Mouse (Mus musculus) ES-Bruce4 (cell line): ENCODE results near the gene Kif22. TPM values are rescaled to one million over a fixed set of nuclear protein-coding genes. Genes with fewer than 3 reads are reported as not detected.
A peak's percentile ranks its signal among the peaks of the same experiment; 100 is the strongest.

ENCODE experiments used
- H3K27ac ChIP-seq: 2 replicates; pipeline ENCODE4 v1.5.1; 2012; ENCODE audit warnings: low read length, inconsistent platforms; ENCODE audit not compliant: insufficient read depth
- H3K27me3 ChIP-seq: 2 replicates; pipeline ENCODE4 v1.6.1; 2012; ENCODE audit warnings: mild to moderate bottlenecking, low read length, inconsistent platforms; ENCODE audit not compliant: control insufficient read depth, poor library complexity, insufficient read depth, severe bottlenecking
- H3K36me3 ChIP-seq: 2 replicates; pipeline ENCODE4 v1.6.1; 2012; ENCODE audit warnings: inconsistent platforms, mild to moderate bottlenecking, low read length, moderate library complexity; ENCODE audit not compliant: control insufficient read depth, poor library complexity, insufficient read depth, severe bottlenecking
- H3K4me1 ChIP-seq: one replicate; pipeline ENCODE4 v1.8.1; 2011; ENCODE audit warnings: low read length; ENCODE audit not compliant: control insufficient read depth, insufficient read depth
- H3K4me3 ChIP-seq: 2 replicates; pipeline ENCODE4 v1.5.1; 2011; ENCODE audit warnings: low read depth, mild to moderate bottlenecking, low read length
- H3K9ac ChIP-seq: 2 replicates; pipeline ENCODE4 v1.6.1; 2012; ENCODE audit warnings: low read depth, mild to moderate bottlenecking, inconsistent platforms; ENCODE audit not compliant: poor library complexity, severe bottlenecking
- H3K9me3 ChIP-seq: replicated peaks from 2 replicates; pipeline ENCODE4 v1.6.1; 2012; ENCODE audit warnings: mild to moderate bottlenecking, low read length, inconsistent platforms; ENCODE audit not compliant: control insufficient read depth, poor library complexity, insufficient read depth, severe bottlenecking
- CTCF ChIP-seq: IDR thresholded peaks from one replicate; pipeline ENCODE4 v1.8.1; 2011; ENCODE audit warnings: low read depth, low read length
- EP300 ChIP-seq: IDR thresholded peaks from 2 replicates; pipeline ENCODE4 v1.6.1; 2011; ENCODE audit warnings: low read depth, low read length; ENCODE audit not compliant: insufficient read depth
- POLR2A ChIP-seq: IDR thresholded peaks from one replicate; pipeline ENCODE4 v1.8.1; 2011; ENCODE audit warnings: low read length; ENCODE audit not compliant: insufficient read depth
- polyA plus RNA-seq: library from polyadenylated mRNA; stranded (reverse); fragments of >200 nt; gene quantifications from 2 replicates; pipeline ENCODE4 v1.2.4, GENCODE M21; 2011; ENCODE audit warnings: low read depth; ENCODE audit not compliant: missing spikeins, insufficient read depth, insufficient read length

Gene Kif22
- polyA plus RNA-seq, 1 experiment, result 106 TPM

DNA sequence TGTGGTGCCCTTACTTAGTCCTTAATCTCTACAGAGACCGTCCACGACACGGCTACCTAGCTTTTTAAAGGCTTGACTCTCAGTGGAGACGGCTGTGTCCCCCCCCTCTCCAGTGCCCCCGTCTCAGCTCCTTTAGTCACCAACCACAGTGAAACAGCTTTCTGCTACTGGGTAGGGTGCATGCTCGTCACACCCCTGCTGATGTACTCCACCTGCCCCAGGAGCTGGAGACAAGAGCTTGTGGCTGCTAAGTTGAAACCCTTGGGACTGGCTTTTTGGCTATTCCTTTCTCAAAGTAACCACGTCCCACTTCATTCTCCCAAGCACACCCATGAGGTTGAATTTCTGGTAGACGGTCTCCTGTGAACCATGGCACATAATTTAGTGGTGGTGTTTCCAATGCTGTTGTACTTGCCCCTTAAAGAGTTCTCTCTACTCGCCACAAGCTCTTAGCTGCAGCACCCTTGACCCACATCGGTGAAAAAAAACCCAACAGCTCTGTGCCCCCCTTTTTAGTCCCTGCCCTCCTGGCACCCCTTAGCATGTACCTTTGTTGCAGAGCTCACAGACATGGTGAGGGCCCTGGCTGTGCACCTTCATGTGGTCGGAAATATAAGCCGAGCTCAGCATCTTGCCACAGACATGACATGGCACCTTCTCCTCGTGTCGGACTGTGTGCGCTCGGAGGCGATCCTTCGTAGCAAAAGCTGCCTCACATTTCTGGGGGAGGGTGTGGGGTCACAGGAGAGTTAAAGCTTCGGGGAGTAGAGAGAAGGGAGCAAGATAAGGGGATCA is 18.2 kb downstream of the Kif22 start:
- Histone ChIP-seq H3K27ac (peak overlapping the region; percentile 3), H3K4me3 (peak overlapping the region; percentile 73), H3K9ac (peak overlapping the region; percentile 92), H3K4me1 (no peaks in the 10 kb centered on the region), H3K36me3 (peaks cover 33% of the 10 kb centered on the region), H3K27me3 (no peaks in the 10 kb centered on the region), H3K9me3 (no peaks in the 10 kb centered on the region)
- TF ChIP-seq POLR2A, result no peak
- no peak for TF ChIP-seq EP300
- TF ChIP-seq CTCF, result no peak

DNA sequence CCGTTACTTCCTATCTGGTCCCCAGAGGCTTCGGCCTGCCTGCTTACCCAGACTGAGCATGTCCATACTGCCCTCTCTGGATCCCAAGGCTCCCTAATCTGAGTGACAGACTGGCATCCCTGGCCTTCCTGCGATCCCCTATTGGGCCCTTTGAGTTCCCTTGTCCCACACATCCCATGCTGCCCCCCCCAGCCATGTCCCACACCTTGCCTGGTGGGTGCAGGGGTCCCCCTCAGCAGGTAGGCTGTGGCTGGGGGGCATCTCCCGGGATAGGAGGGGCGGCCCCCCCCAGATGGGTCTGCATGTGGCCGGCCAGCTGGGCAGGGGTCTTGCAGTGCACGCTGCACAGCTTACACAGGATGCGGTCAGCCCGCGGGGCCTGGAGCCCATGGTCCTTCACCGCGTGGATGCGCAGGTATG is 19.0 kb downstream of the Kif22 start:
- H3K27me3 ChIP-seq, result no peaks in the 10 kb centered on the region
- no peak overlapping the region for H3K27ac ChIP-seq
- H3K4me3 ChIP-seq, result peak overlapping the region; percentile 73
- peaks cover 25% of the 10 kb centered on the region for H3K36me3 ChIP-seq
- TF ChIP-seq EP300 (no peak), POLR2A (no peak), CTCF (no peak)
- H3K4me1 ChIP-seq, result no peaks in the 10 kb centered on the region
- H3K9ac ChIP-seq, result peak overlapping the region; percentile 92
- no peaks in the 10 kb centered on the region for H3K9me3 ChIP-seq

- Histone ChIP-seq H3K36me3 (peaks cover 24% of the 10 kb centered on the region), H3K9ac (peak overlapping the region; percentile 92), H3K27me3 (no peaks in the 10 kb centered on the region), H3K4me1 (no peaks in the 10 kb centered on the region), H3K9me3 (no peaks in the 10 kb centered on the region), H3K4me3 (peak overlapping the region; percentile 73), H3K27ac (peak overlapping the region; percentile 37)
- TF ChIP-seq EP300, result no peak
- no peak for TF ChIP-seq CTCF
- TF ChIP-seq POLR2A, result no peak
Observed at GRCm38 (mm10) chr7:127022528-127023271, 19.6 kb downstream of the Kif22 start.

GRCm38 (mm10) chr7:127021563-127022527 is 20.4 kb downstream of the Kif22 start:
- TF ChIP-seq EP300, result no peak
- TF ChIP-seq CTCF, result no peak
- TF ChIP-seq POLR2A, result no peak
- H3K9ac ChIP-seq, result peak overlapping the region; percentile 57
- no peaks in the 10 kb centered on the region for H3K27me3 ChIP-seq
- H3K27ac ChIP-seq, result peak overlapping the region; percentile 37
- H3K4me1 ChIP-seq, result no peaks in the 10 kb centered on the region
- H3K36me3 ChIP-seq, result peaks cover 24% of the 10 kb centered on the region
- no peaks in the 10 kb centered on the region for H3K9me3 ChIP-seq
- peak overlapping the region; percentile 64 for H3K4me3 ChIP-seq

DNA sequence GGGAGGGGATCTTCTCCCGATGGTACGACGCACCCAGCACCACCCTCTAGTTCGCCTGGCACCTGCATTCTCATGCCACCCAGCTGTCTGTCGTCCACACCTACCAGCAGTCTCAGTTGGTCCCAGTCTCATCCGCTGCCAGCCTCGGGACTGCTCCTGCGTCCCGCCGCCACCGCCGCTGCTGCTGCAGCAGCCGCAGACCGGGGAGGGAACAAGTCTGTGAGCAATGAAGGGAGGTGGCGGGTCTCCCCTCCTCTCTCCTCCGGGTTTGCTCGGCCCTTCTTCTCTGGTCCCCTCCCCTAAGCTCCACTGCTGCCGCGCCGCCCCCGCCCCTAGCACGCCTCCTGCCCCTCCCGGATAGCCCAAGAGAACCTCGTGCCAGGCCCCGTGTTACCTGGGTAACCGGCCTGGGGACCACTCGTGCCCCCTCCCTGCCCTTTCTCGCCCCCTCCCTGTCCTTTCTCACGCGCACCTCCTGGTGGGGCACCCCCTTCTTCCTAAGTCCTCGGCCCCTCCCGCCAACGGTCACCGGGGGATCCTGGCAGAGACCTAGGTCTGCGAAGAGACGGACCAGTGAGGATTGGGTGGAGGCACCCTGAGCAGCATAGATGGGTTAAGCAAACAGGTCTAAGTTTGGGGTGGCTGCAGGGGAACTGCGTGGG is 21.2 kb downstream of the Kif22 start, which contains the start of the genes Gm42742 and Prrt2:
Gm42742 (minus strand) TSS at position 197 of the 662 bp plus-strand sequence.
Prrt2 (minus strand) TSS at position 311 of the 662 bp plus-strand sequence.
- Histone ChIP-seq H3K4me3 (peak within 1 kb of the TSS; percentile 64), H3K27me3 (no peaks in the 10 kb centered on the region), H3K9me3 (no peaks in the 10 kb centered on the region), H3K36me3 (peaks cover 24% of the 10 kb centered on the region), H3K9ac (peak within 1 kb of the TSS; percentile 57), H3K4me1 (no peaks in the 10 kb centered on the region), H3K27ac (peak within 1 kb of the TSS; percentile 6)
- TF ChIP-seq CTCF (no peak), POLR2A (no peak), EP300 (no peak)
